Mouse (Mus musculus): ENCODE data around the gene Tvp23b. TPM values are rescaled to one million over a fixed set of nuclear protein-coding genes. Genes with fewer than 3 reads are reported as not detected.

Gene Tvp23b
- total and polyA plus RNA-seq, 3 experiments: 24.3 to 40.0 TPM; not detected in 1

DNA sequence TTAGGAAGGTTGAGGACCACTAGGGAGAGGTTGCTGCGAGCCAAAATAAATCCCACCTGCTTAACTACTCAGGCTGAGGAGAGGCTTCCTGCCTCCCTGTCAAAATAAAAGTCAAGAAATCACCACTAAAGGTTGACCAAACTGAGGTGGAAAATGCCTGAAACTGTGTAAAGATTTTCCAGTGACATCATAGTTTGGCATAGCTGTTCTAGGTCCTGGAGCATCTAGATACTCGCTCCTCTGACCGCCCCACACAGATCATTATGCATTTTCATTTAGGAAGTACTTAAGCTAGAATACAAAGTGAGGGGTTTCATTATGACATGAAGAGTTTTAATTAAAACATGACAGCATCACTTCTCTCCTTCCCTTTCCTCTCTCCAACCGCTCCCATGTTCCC, 84.0 kb downstream of the Tvp23b start:
- H3K27ac ChIP-seq (ENCODE audit: control insufficient read depth, low read depth, low read length): no peak overlapping the region
- no peak for DNase-seq (ENCODE audit: low read depth, low spot score)
- no peaks in the 10 kb centered on the region; a peak in 1 of 4 replicates for H3K27me3 ChIP-seq (ENCODE audit: control insufficient read depth in 1 of 2, insufficient read depth in 2 of 2, low read length in 2 of 2)

DNA sequence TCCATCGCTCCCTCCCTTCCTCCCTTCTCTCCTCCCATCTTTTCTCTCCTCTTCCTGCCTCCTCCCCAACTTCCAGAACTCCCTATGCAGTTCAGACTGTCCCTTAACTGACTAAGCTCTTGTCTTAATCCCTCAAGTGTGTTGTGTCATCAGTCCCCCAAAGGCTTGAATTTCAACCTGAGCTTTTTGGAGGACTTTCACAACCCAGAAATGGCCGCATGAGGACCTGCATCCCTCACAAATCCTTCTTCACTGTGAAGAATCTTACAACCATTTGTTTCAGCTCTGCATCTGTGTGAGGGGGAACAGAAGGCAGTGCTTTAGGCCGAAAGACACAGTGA, 87.1 kb downstream of the Tvp23b start:
- no peaks in the 10 kb centered on the region for H3K79me2 ChIP-seq (ENCODE audit: control insufficient read depth, insufficient read depth, low read length, poor library complexity)
- TF ChIP-seq USF2 (IDR thresholded peaks at IDR 0.05; ENCODE audit: borderline replicate concordance in 1 of 2, insufficient read depth in 1 of 2, low read depth in 1 of 2, low read length in 2 of 2) (no peak), MXI1 (IDR thresholded peaks at IDR 0.05; ENCODE audit: low read depth, low read length) (no peak), TBP (IDR thresholded peaks at IDR 0.05; ENCODE audit: low read depth, low read length) (no peak), CHD2 (IDR thresholded peaks at IDR 0.05; ENCODE audit: low read length) (no peak), KAT2A (conservative IDR thresholded peaks at IDR 0.05; ENCODE audit: low read depth, low read length) (no peak), CTCF (IDR thresholded peaks at IDR 0.05 in 2 of 3, conservative IDR thresholded peaks at IDR 0.05 in 1 of 3; ENCODE audit: control insufficient read depth in 1 of 3, insufficient read depth in 1 of 3, low read depth in 2 of 3, low read length in 3 of 3, poor library complexity in 1 of 3, severe bottlenecking in 1 of 3) (no peak), MAFK (IDR thresholded peaks at IDR 0.05; ENCODE audit: borderline replicate concordance, low read depth, low read length) (no peak), ELF1 (IDR thresholded peaks at IDR 0.05; ENCODE audit: low read depth, low read length) (no peak)
- no peaks in the 10 kb centered on the region for H3K36me3 ChIP-seq (ENCODE audit: control insufficient read depth in 1 of 2, insufficient read depth in 2 of 2, low read length in 2 of 2)
- DNase-seq (ENCODE audit: low read depth, low spot score): no peak
- no peaks in the 10 kb centered on the region for H3K9me3 ChIP-seq (replicated peaks; ENCODE audit: insufficient read depth, low read length)
- H3K27ac ChIP-seq (ENCODE audit: control insufficient read depth, low read depth, low read length): no peak overlapping the region
- no peak overlapping the region for H3K9ac ChIP-seq (ENCODE audit: control insufficient read depth, low read depth, low read length, poor library complexity, severe bottlenecking)
- no peak overlapping the region for H3K4me3 ChIP-seq (ENCODE audit: control insufficient read depth in 1 of 2, insufficient read depth in 1 of 2, low read depth in 2 of 2, low read length in 2 of 2)
- H3K4me1 ChIP-seq (ENCODE audit: control insufficient read depth in 1 of 2, insufficient read depth in 2 of 2, low read length in 2 of 2): no peaks in the 10 kb centered on the region
- no peaks in the 10 kb centered on the region for H3K27me3 ChIP-seq (ENCODE audit: control insufficient read depth in 1 of 2, insufficient read depth in 2 of 2, low read length in 2 of 2)

More for the DNA sequence above, 84.0 kb downstream of the Tvp23b start:
- Histone ChIP-seq H3K4me3 (ENCODE audit: control insufficient read depth in 1 of 2, insufficient read depth in 1 of 2, low read depth in 2 of 2, low read length in 2 of 2) (no peak overlapping the region), H3K79me2 (ENCODE audit: control insufficient read depth, insufficient read depth, low read length, poor library complexity) (no peaks in the 10 kb centered on the region), H3K9me3 (replicated peaks; ENCODE audit: insufficient read depth, low read length) (no peaks in the 10 kb centered on the region), H3K9ac (ENCODE audit: control insufficient read depth, low read depth, low read length, poor library complexity, severe bottlenecking) (no peak overlapping the region), H3K4me1 (ENCODE audit: control insufficient read depth in 1 of 2, insufficient read depth in 2 of 2, low read length in 2 of 2) (no peaks in the 10 kb centered on the region), H3K36me3 (ENCODE audit: control insufficient read depth in 1 of 2, insufficient read depth in 2 of 2, low read length in 2 of 2) (no peaks in the 10 kb centered on the region)
- no peak for TF ChIP-seq MYC (IDR thresholded peaks at IDR 0.05; ENCODE audit: low read depth, low read length)
- no peak for TF ChIP-seq USF1 (IDR thresholded peaks at IDR 0.05; ENCODE audit: low read depth, low read length)
- TF ChIP-seq EP300 (IDR thresholded peaks at IDR 0.05; ENCODE audit: low read depth in 1 of 2, low read length in 2 of 2): no peak
- TF ChIP-seq TBP (IDR thresholded peaks at IDR 0.05; ENCODE audit: low read depth, low read length): no peak
- no peak for TF ChIP-seq NRF1 (IDR thresholded peaks at IDR 0.05; ENCODE audit: insufficient read depth, low read depth, low read length, poor library complexity, severe bottlenecking)
- no peak for TF ChIP-seq GATA1 (IDR thresholded peaks at IDR 0.05; ENCODE audit: low read depth, low read length)
- TF ChIP-seq RAD21 (IDR thresholded peaks at IDR 0.05; ENCODE audit: low read depth, low read length): no peak
- no peak for TF ChIP-seq UBTF (IDR thresholded peaks at IDR 0.05; ENCODE audit: borderline replicate concordance, insufficient read depth, low read depth, low read length)
- no peak for TF ChIP-seq MAZ (IDR thresholded peaks at IDR 0.05; ENCODE audit: low read depth, low read length)
- no peak for TF ChIP-seq CHD2 (IDR thresholded peaks at IDR 0.05; ENCODE audit: low read length)
- TF ChIP-seq SIN3A (IDR thresholded peaks at IDR 0.05; ENCODE audit: low read length): no peak
- no peak for TF ChIP-seq ELF1 (IDR thresholded peaks at IDR 0.05; ENCODE audit: low read depth, low read length)
- TF ChIP-seq MXI1 (IDR thresholded peaks at IDR 0.05; ENCODE audit: low read depth, low read length): no peak
- TF ChIP-seq ZNF384 (IDR thresholded peaks at IDR 0.05; ENCODE audit: low read depth, low read length): no peak
- TF ChIP-seq MEF2A (IDR thresholded peaks at IDR 0.05; ENCODE audit: extremely low read depth, insufficient replicate concordance, low read depth, low read length, poor library complexity, severe bottlenecking): no peak
- no peak for TF ChIP-seq CTCF (IDR thresholded peaks at IDR 0.05 in 2 of 3, conservative IDR thresholded peaks at IDR 0.05 in 1 of 3; ENCODE audit: control insufficient read depth in 1 of 3, insufficient read depth in 1 of 3, low read depth in 2 of 3, low read length in 3 of 3, poor library complexity in 1 of 3, severe bottlenecking in 1 of 3)

Other genes with a start within 250 kb of the Tvp23b start
- gene Lrrc75a, start 230.9 kb upstream of the Tvp23b start, total RNA-seq (2012; rRNA removed): 6.0 and 7.0 TPM in 2 replicates
- 1 to 10 TPM in 1 of 2 experiments, not detected in 1; 8.9 TPM for gene Lrrc75a, start 230.9 kb upstream of the Tvp23b start, polyA plus RNA-seq (2012; ENCODE audit: insufficient read depth in 1 of 2, insufficient read length in 2 of 2, low read depth in 1 of 2, low replicate concordance in 2 of 2, missing spikeins in 1 of 2)
- gene Mmgt2, start 230.8 kb upstream of the Tvp23b start, total RNA-seq (2012; rRNA removed): 21.8 and 24.1 TPM in 2 replicates
- gene Mmgt2, start 230.8 kb upstream of the Tvp23b start, polyA plus RNA-seq (2012; ENCODE audit: insufficient read depth in 1 of 2, insufficient read length in 2 of 2, low read depth in 1 of 2, low replicate concordance in 2 of 2, missing spikeins in 1 of 2): 10 to 100 TPM in 1 of 2 experiments, not detected in 1; 51.9 TPM
- gene Zfp287, start 147.6 kb upstream of the Tvp23b start, total RNA-seq (2012; rRNA removed): not detected in 2 replicates
- not detected for gene Zfp287, start 147.6 kb upstream of the Tvp23b start, polyA plus RNA-seq (2012; ENCODE audit: insufficient read depth in 1 of 2, insufficient read length in 2 of 2, low read depth in 1 of 2, low replicate concordance in 2 of 2, missing spikeins in 1 of 2)
- gene Gm10428, start 126.4 kb upstream of the Tvp23b start, total RNA-seq (2012; rRNA removed): not detected in 2 replicates
- not detected for gene Gm10428, start 126.4 kb upstream of the Tvp23b start, polyA plus RNA-seq (2012; ENCODE audit: insufficient read depth in 1 of 2, insufficient read length in 2 of 2, low read depth in 1 of 2, low replicate concordance in 2 of 2, missing spikeins in 1 of 2)
- gene Zfp286, start 90.0 kb upstream of the Tvp23b start, total RNA-seq (2012; rRNA removed): not detected in 2 replicates
- gene Zfp286, start 90.0 kb upstream of the Tvp23b start, polyA plus RNA-seq (2012; ENCODE audit: insufficient read depth in 1 of 2, insufficient read length in 2 of 2, low read depth in 1 of 2, low replicate concordance in 2 of 2, missing spikeins in 1 of 2): not detected
- 3.1 and 5.9 TPM in 2 replicates for gene Trim16, start 59.2 kb upstream of the Tvp23b start, total RNA-seq (2012; rRNA removed)
- gene Trim16, start 59.2 kb upstream of the Tvp23b start, polyA plus RNA-seq (2012; ENCODE audit: insufficient read depth in 1 of 2, insufficient read length in 2 of 2, low read depth in 1 of 2, low replicate concordance in 2 of 2, missing spikeins in 1 of 2): 1 to 10 TPM in 1 of 2 experiments, not detected in 1; 5.5 TPM
- not detected in 2 replicates for gene Fbxw10, start 32.4 kb upstream of the Tvp23b start, total RNA-seq (2012; rRNA removed)
- not detected for gene Fbxw10, start 32.4 kb upstream of the Tvp23b start, polyA plus RNA-seq (2012; ENCODE audit: insufficient read depth in 1 of 2, insufficient read length in 2 of 2, low read depth in 1 of 2, low replicate concordance in 2 of 2, missing spikeins in 1 of 2)
- not detected in 2 replicates for gene Cdrt4, start 71.7 kb downstream of the Tvp23b start, total RNA-seq (2012; rRNA removed)
- gene Cdrt4, start 71.7 kb downstream of the Tvp23b start, polyA plus RNA-seq (2012; ENCODE audit: insufficient read depth in 1 of 2, insufficient read length in 2 of 2, low read depth in 1 of 2, low replicate concordance in 2 of 2, missing spikeins in 1 of 2): not detected
- gene Tekt3, start 182.2 kb downstream of the Tvp23b start, total RNA-seq (2012; rRNA removed): not detected in 2 replicates
- gene Tekt3, start 182.2 kb downstream of the Tvp23b start, polyA plus RNA-seq (2012; ENCODE audit: insufficient read depth in 1 of 2, insufficient read length in 2 of 2, low read depth in 1 of 2, low replicate concordance in 2 of 2, missing spikeins in 1 of 2): not detected
- gene Pmp22, start 249.5 kb downstream of the Tvp23b start, total RNA-seq (2012; rRNA removed): not detected in 2 replicates
- not detected for gene Pmp22, start 249.5 kb downstream of the Tvp23b start, polyA plus RNA-seq (2012; ENCODE audit: insufficient read depth in 1 of 2, insufficient read length in 2 of 2, low read depth in 1 of 2, low replicate concordance in 2 of 2, missing spikeins in 1 of 2)

Measured in MEL (cell line).